Mouse (Mus musculus): ENCODE measurements around the gene Slc3a1. TPM values are rescaled to one million over a fixed set of nuclear protein-coding genes. Genes with fewer than 3 reads are reported as not detected.

Gene Slc3a1
- polyA plus RNA-seq, 1 experiment from 2014 or later: 2.1 TPM

GRCm38 (mm10) chr17:85034068-85034467, 5.9 kb downstream of the Slc3a1 start:
- Histone ChIP-seq H3K36me3 (replicated peaks) (no peaks in the 10 kb centered on the region), H3K27me3 (no peaks in the 10 kb centered on the region), H3K4me1 (replicated peaks) (peaks cover 6% of the 10 kb centered on the region; the same call in 1 of the 2 replicates), H3K4me3 (replicated peaks) (no peak overlapping the region), H3K9me3 (replicated peaks) (no peaks in the 10 kb centered on the region), H3K4me2 (no peak overlapping the region), H3K27ac (replicated peaks) (no peak overlapping the region), H3K9ac (no peak overlapping the region)
- WGBS (ENCODE audit: insufficient replicate concordance): 59% methylated on average over 11 of the region's 11 CpGs
- ATAC-seq (ENCODE audit: insufficient read depth): no peak

- peak; percentile 61 for ATAC-seq (ENCODE audit: insufficient read depth)
- 55% methylated on average over 5 of the region's 5 CpGs for WGBS (ENCODE audit: insufficient replicate concordance)
- no peak overlapping the region for H3K27ac ChIP-seq (replicated peaks)
- H3K4me1 ChIP-seq (replicated peaks): peaks cover 10% of the 10 kb centered on the region; the same call in 1 of the 2 replicates
- no peaks in the 10 kb centered on the region for H3K36me3 ChIP-seq (replicated peaks)
- no peak overlapping the region for H3K4me3 ChIP-seq (replicated peaks)
- H3K9me3 ChIP-seq (replicated peaks): no peaks in the 10 kb centered on the region
- H3K27me3 ChIP-seq: no peaks in the 10 kb centered on the region
- no peak overlapping the region for H3K9ac ChIP-seq
- no peak overlapping the region for H3K4me2 ChIP-seq
These were observed 9.7 kb downstream of the Slc3a1 start for GRCm38 (mm10) chr17:85037855-85038254.

- H3K9ac ChIP-seq: no peak overlapping the region
- H3K27me3 ChIP-seq: no peaks in the 10 kb centered on the region
- ATAC-seq (ENCODE audit: insufficient read depth): no peak
- 62% methylated on average over 4 of the region's 4 CpGs for WGBS (ENCODE audit: insufficient replicate concordance)
- no peak overlapping the region for H3K4me2 ChIP-seq
- no peak overlapping the region for H3K27ac ChIP-seq (replicated peaks)
- H3K36me3 ChIP-seq (replicated peaks): no peaks in the 10 kb centered on the region
- H3K9me3 ChIP-seq (replicated peaks): no peaks in the 10 kb centered on the region
- H3K4me1 ChIP-seq (replicated peaks): peaks cover 10% of the 10 kb centered on the region; the same call in 1 of the 2 replicates
- no peak overlapping the region for H3K4me3 ChIP-seq (replicated peaks)
These were observed 10.1 kb downstream of the Slc3a1 start for GRCm38 (mm10) chr17:85038311-85038710.

GRCm38 (mm10) chr17:85038761-85039160, 10.6 kb downstream of the Slc3a1 start:
- Histone ChIP-seq H3K9ac (no peak overlapping the region), H3K4me2 (no peak overlapping the region), H3K27ac (replicated peaks) (no peak overlapping the region), H3K36me3 (replicated peaks) (no peaks in the 10 kb centered on the region), H3K27me3 (no peaks in the 10 kb centered on the region), H3K4me3 (replicated peaks) (no peak overlapping the region), H3K9me3 (replicated peaks) (no peaks in the 10 kb centered on the region), H3K4me1 (replicated peaks) (peaks cover 12% of the 10 kb centered on the region; the same call in 1 of the 2 replicates)
- ATAC-seq (ENCODE audit: insufficient read depth): no peak
- 79% methylated on average over 5 of the region's 5 CpGs for WGBS (ENCODE audit: insufficient replicate concordance)

GRCm38 (mm10) chr17:85040913-85041312, 12.7 kb downstream of the Slc3a1 start:
- 56% methylated on average over 7 of the region's 7 CpGs for WGBS (ENCODE audit: insufficient replicate concordance)
- H3K36me3 ChIP-seq (replicated peaks): no peaks in the 10 kb centered on the region
- H3K27ac ChIP-seq (replicated peaks): peak overlapping the region; percentile 68
- H3K9me3 ChIP-seq (replicated peaks): no peaks in the 10 kb centered on the region
- no peaks in the 10 kb centered on the region for H3K27me3 ChIP-seq
- H3K4me3 ChIP-seq (replicated peaks): no peak overlapping the region
- no peak overlapping the region for H3K4me2 ChIP-seq
- H3K4me1 ChIP-seq (replicated peaks): peaks cover 13% of the 10 kb centered on the region; the same call in 1 of the 2 replicates
- peak; percentile 31; the same call in 1 of the 2 replicates for ATAC-seq (ENCODE audit: insufficient read depth)
- H3K9ac ChIP-seq: no peak overlapping the region

GRCm38 (mm10) chr17:85042419-85042818, 14.2 kb downstream of the Slc3a1 start:
- no peak for ATAC-seq (ENCODE audit: insufficient read depth)
- H3K36me3 ChIP-seq (replicated peaks): no peaks in the 10 kb centered on the region
- WGBS (ENCODE audit: insufficient replicate concordance): 53% methylated on average over 6 of the region's 6 CpGs
- H3K9ac ChIP-seq: no peak overlapping the region
- H3K4me1 ChIP-seq (replicated peaks): peaks cover 13% of the 10 kb centered on the region; the same call in 1 of the 2 replicates
- H3K4me2 ChIP-seq: no peak overlapping the region
- no peaks in the 10 kb centered on the region for H3K9me3 ChIP-seq (replicated peaks)
- H3K27me3 ChIP-seq: no peaks in the 10 kb centered on the region
- peak overlapping the region; percentile 59 for H3K27ac ChIP-seq (replicated peaks)
- no peak overlapping the region for H3K4me3 ChIP-seq (replicated peaks)

GRCm38 (mm10) chr17:85043404-85043816, 15.2 kb downstream of the Slc3a1 start:
- no peak overlapping the region for H3K4me3 ChIP-seq (replicated peaks)
- H3K9ac ChIP-seq: no peak overlapping the region
- WGBS (ENCODE audit: insufficient replicate concordance): 57% methylated on average over 6 of the region's 6 CpGs
- no peaks in the 10 kb centered on the region for H3K36me3 ChIP-seq (replicated peaks)
- H3K27me3 ChIP-seq: no peaks in the 10 kb centered on the region
- peak overlapping the region; percentile 61 for H3K27ac ChIP-seq (replicated peaks)
- no peak overlapping the region for H3K4me2 ChIP-seq
- H3K4me1 ChIP-seq (replicated peaks): peaks cover 9% of the 10 kb centered on the region; the same call in 1 of the 2 replicates
- H3K9me3 ChIP-seq (replicated peaks): no peaks in the 10 kb centered on the region
- ATAC-seq (ENCODE audit: insufficient read depth): no peak

GRCm38 (mm10) chr17:85044466-85044865, 16.3 kb downstream of the Slc3a1 start:
- ATAC-seq (ENCODE audit: insufficient read depth): no peak
- H3K4me2 ChIP-seq: no peak overlapping the region
- H3K9ac ChIP-seq: no peak overlapping the region
- no peak overlapping the region for H3K4me3 ChIP-seq (replicated peaks)
- H3K9me3 ChIP-seq (replicated peaks): no peaks in the 10 kb centered on the region
- peak overlapping the region; percentile 51; the same call in 1 of the 2 replicates for H3K27ac ChIP-seq (replicated peaks)
- WGBS (ENCODE audit: insufficient replicate concordance): 67% methylated on average over 5 of the region's 5 CpGs
- H3K4me1 ChIP-seq (replicated peaks): peaks cover 7% of the 10 kb centered on the region; the same call in 1 of the 2 replicates
- no peaks in the 10 kb centered on the region for H3K27me3 ChIP-seq
- no peaks in the 10 kb centered on the region for H3K36me3 ChIP-seq (replicated peaks)

GRCm38 (mm10) chr17:85045160-85045559, 17.0 kb downstream of the Slc3a1 start:
- no peaks in the 10 kb centered on the region for H3K36me3 ChIP-seq (replicated peaks)
- H3K27me3 ChIP-seq: no peaks in the 10 kb centered on the region
- no peak for ATAC-seq (ENCODE audit: insufficient read depth)
- no peak overlapping the region for H3K4me3 ChIP-seq (replicated peaks)
- no peak overlapping the region for H3K27ac ChIP-seq (replicated peaks)
- no peak overlapping the region for H3K4me2 ChIP-seq
- 75% methylated on average over 12 of the region's 12 CpGs for WGBS (ENCODE audit: insufficient replicate concordance)
- no peak overlapping the region for H3K9ac ChIP-seq
- H3K4me1 ChIP-seq (replicated peaks): peaks cover 7% of the 10 kb centered on the region; the same call in 1 of the 2 replicates
- no peaks in the 10 kb centered on the region for H3K9me3 ChIP-seq (replicated peaks)

- no peaks in the 10 kb centered on the region for H3K27me3 ChIP-seq
- no peak for ATAC-seq (ENCODE audit: insufficient read depth)
- 70% methylated on average over 5 of the region's 5 CpGs for WGBS (ENCODE audit: insufficient replicate concordance)
- H3K9me3 ChIP-seq (replicated peaks): no peaks in the 10 kb centered on the region
- H3K9ac ChIP-seq: no peak overlapping the region
- no peak overlapping the region for H3K4me3 ChIP-seq (replicated peaks)
- H3K4me2 ChIP-seq: no peak overlapping the region
- no peaks in the 10 kb centered on the region for H3K36me3 ChIP-seq (replicated peaks)
- 0 out of 2 replicates have a peak, but pooled peaks cover 10% of the 10 kb centered on the region for H3K4me1 ChIP-seq (replicated peaks)
- H3K27ac ChIP-seq (replicated peaks): no peak overlapping the region
These were observed 20.2 kb downstream of the Slc3a1 start for GRCm38 (mm10) chr17:85048379-85048778.

- H3K4me2 ChIP-seq: no peak overlapping the region
- H3K27me3 ChIP-seq: no peaks in the 10 kb centered on the region
- H3K4me3 ChIP-seq (replicated peaks): no peak overlapping the region
- H3K27ac ChIP-seq (replicated peaks): no peak overlapping the region
- H3K9ac ChIP-seq: no peak overlapping the region
- WGBS (ENCODE audit: insufficient replicate concordance): 66% methylated on average over 7 of the region's 7 CpGs
- H3K9me3 ChIP-seq (replicated peaks): no peaks in the 10 kb centered on the region
- no peak for ATAC-seq (ENCODE audit: insufficient read depth)
- H3K4me1 ChIP-seq (replicated peaks): no peaks in the 10 kb centered on the region
- H3K36me3 ChIP-seq (replicated peaks): peaks cover 6% of the 10 kb centered on the region; the same call in 1 of the 2 replicates
These were observed 30.1 kb downstream of the Slc3a1 start for GRCm38 (mm10) chr17:85058276-85058675.

- Histone ChIP-seq H3K27me3 (no peaks in the 10 kb centered on the region), H3K9me3 (replicated peaks) (no peaks in the 10 kb centered on the region), H3K36me3 (replicated peaks) (peaks cover 14% of the 10 kb centered on the region), H3K27ac (replicated peaks) (no peak overlapping the region), H3K4me2 (no peak overlapping the region), H3K4me3 (replicated peaks) (no peak overlapping the region), H3K4me1 (replicated peaks) (no peaks in the 10 kb centered on the region), H3K9ac (no peak overlapping the region)
- WGBS (ENCODE audit: insufficient replicate concordance): 72% methylated on average over 6 of the region's 6 CpGs
- ATAC-seq (ENCODE audit: insufficient read depth): no peak
These were observed 31.0 kb downstream of the Slc3a1 start for GRCm38 (mm10) chr17:85059136-85059535.
